20 mouse cellular contexts compared by ENCODE assay signal in the genomic region with DNA sequence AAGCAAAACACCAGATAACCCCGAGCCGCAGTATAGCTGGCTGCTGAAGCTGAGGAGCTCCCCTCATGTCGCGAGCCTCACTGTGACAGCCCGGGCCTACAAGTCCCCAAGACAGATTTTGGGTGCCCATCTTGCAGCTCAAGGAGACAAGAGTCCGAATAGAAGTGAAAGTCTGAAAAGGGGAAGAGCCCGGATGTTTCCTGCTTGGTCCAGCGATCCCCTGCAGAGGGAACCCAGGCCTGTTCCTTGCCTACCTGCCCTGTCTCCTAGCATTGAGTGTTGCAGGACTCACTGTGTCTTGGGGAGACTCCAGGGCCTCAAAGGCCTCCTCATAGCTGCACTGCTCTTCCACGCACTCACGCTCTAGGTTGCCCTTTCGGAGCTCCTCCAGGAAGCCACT. TPM values are rescaled to one million over a fixed set of nuclear protein-coding genes. Genes with fewer than 3 reads are reported as not detected.
DNase-seq lines count a peak whose midpoint lies in the region; ATAC-seq lines count a peak whose summit lies in the region.
"Had no signal": no experiment of that assay in that cellular context is flagged by ENCODE, and none has a peak within 500 bp of the region (broad histone marks: within the 10 kb centered on the region; RNA-seq: fewer than 3 reads in every experiment).

No protein-coding gene starts in this region.

- peak overlapping the region; percentile 47 for H3K4me3 ChIP-seq in liver, embryonic 15.5 days (replicated peaks)
- H3K4me3 ChIP-seq in intestine, embryonic 16.5 days (ENCODE audit: low read length): no peak overlapping the region
- H3K4me3 ChIP-seq: embryonic facial prominence, embryonic 15.5 days; heart, embryonic 12.5 days; stomach, embryonic 15.5 days had no signal

- H3K36me3 ChIP-seq in liver, embryonic 15.5 days (replicated peaks): peaks cover 4% of the 10 kb centered on the region; the same call in 1 of the 2 replicates
- H3K36me3 ChIP-seq in intestine, embryonic 16.5 days (ENCODE audit: control insufficient read depth, insufficient read depth, low read length): no peaks in the 10 kb centered on the region
- H3K36me3 ChIP-seq: embryonic facial prominence, embryonic 15.5 days; heart, embryonic 12.5 days; stomach, embryonic 15.5 days had no signal

- DNase-seq in heart, adult 11 months: peak; percentile 86
- no peak for DNase-seq in heart, postnatal 14 days
- peak; percentile 29 for DNase-seq in thymus, postnatal 4 days
- DNase-seq in thymus, adult 18-20 months: no peak
- no peak for DNase-seq in left cerebral cortex, postnatal 10 days (ENCODE audit: extremely low spot score in 1 of 2, low spot score in 2 of 2)
- DNase-seq in cerebellum, adult 11-12 months: no peak
- DNase-seq: gastrocnemius, postnatal 25 days; kidney, adult 9 months; kidney, postnatal 4 days; lung, adult 18-20 months; lung, postnatal 4 days; midbrain, embryonic 14.5 days; right cerebral cortex, adult 18-20 months; spleen, adult 18-20 months had no signal

- H3K27me3 ChIP-seq in liver, embryonic 15.5 days: no peaks in the 10 kb centered on the region
- no peaks in the 10 kb centered on the region for H3K27me3 ChIP-seq in intestine, embryonic 16.5 days (replicated peaks; ENCODE audit: control insufficient read depth, insufficient read depth, low read length)
- H3K27me3 ChIP-seq: embryonic facial prominence, embryonic 15.5 days; heart, embryonic 12.5 days; stomach, embryonic 15.5 days had no signal

- peak overlapping the region; percentile 46 for H3K9ac ChIP-seq in liver, embryonic 15.5 days
- H3K9ac ChIP-seq in intestine, embryonic 16.5 days (ENCODE audit: low read depth, low read length): no peak overlapping the region
- H3K9ac ChIP-seq: embryonic facial prominence, embryonic 15.5 days; heart, embryonic 12.5 days; stomach, embryonic 15.5 days had no signal

- H3K27ac ChIP-seq in liver, embryonic 15.5 days (replicated peaks): peak overlapping the region; percentile 78
- H3K27ac ChIP-seq in intestine, embryonic 16.5 days (ENCODE audit: low read length): no peak overlapping the region
- H3K27ac ChIP-seq: embryonic facial prominence, embryonic 15.5 days had no signal

- intact Hi-C loops in heart, postnatal 14 days (cut with DNase I): no loop called here
- intact Hi-C loops in left cerebral cortex, postnatal 10 days (cut with DNase I): no loop called here

- 54% methylated on average over 11 of the region's 11 CpGs for WGBS in liver, embryonic 15.5 days (ENCODE audit: insufficient replicate concordance)
- 82% methylated on average over 11 of the region's 11 CpGs for WGBS in intestine, embryonic 16.5 days

- peak overlapping the region; percentile 57 for H3K4me2 ChIP-seq in liver, embryonic 15.5 days
- H3K4me2 ChIP-seq in intestine, embryonic 16.5 days (ENCODE audit: low read depth, low read length): no peak overlapping the region
- H3K4me2 ChIP-seq: embryonic facial prominence, embryonic 15.5 days; heart, embryonic 12.5 days; stomach, embryonic 15.5 days had no signal

- peaks cover 44% of the 10 kb centered on the region for H3K4me1 ChIP-seq in liver, embryonic 15.5 days (replicated peaks)
- H3K4me1 ChIP-seq in intestine, embryonic 16.5 days (ENCODE audit: control insufficient read depth, insufficient read depth, low read length): 0 out of 2 replicates have a peak, but pooled peaks cover 3% of the 10 kb centered on the region
- H3K4me1 ChIP-seq: embryonic facial prominence, embryonic 15.5 days; stomach, embryonic 15.5 days had no signal

- no peaks in the 10 kb centered on the region for H3K9me3 ChIP-seq in liver, embryonic 15.5 days (replicated peaks)
- H3K9me3 ChIP-seq in intestine, embryonic 16.5 days (ENCODE audit: control insufficient read depth, low read length): no peaks in the 10 kb centered on the region
- H3K9me3 ChIP-seq: embryonic facial prominence, embryonic 15.5 days; heart, embryonic 12.5 days; stomach, embryonic 15.5 days had no signal

- ATAC-seq in liver, embryonic 15.5 days (ENCODE audit: insufficient read depth): no peak
- no peak for ATAC-seq in intestine, embryonic 16.5 days
- ATAC-seq: forebrain, embryonic 14.5 days had no signal

RNA-seq across cellular contexts. Expression of gene F2, which starts 0.7 kb away (rescaled TPM):
- under 1 TPM in 1 of 2 experiments, not detected in 1; 0.12 TPM for total RNA-seq in heart, postnatal 14 days (2021)
- polyA plus RNA-seq in liver, embryonic 15.5 days (2015; fragmentation: Nextera tagmentation; extraction: Ambion mirVana): 365 and 498 TPM in 2 replicates
- total RNA-seq in left cerebral cortex, postnatal 10 days (2021): under 1 TPM; 0.14 to 0.19 TPM
- polyA plus RNA-seq in intestine, embryonic 16.5 days (2015; fragmentation: Nextera tagmentation; extraction: Ambion mirVana): 3.7 and 8.7 TPM in 2 replicates

RNA-seq across cellular contexts. Expression of gene Zfp408, which starts 14.1 kb away (rescaled TPM):
- 1 to 10 TPM; 5.4 to 5.8 TPM for total RNA-seq in heart, postnatal 14 days (2021)
- polyA plus RNA-seq in liver, embryonic 15.5 days (2015; fragmentation: Nextera tagmentation; extraction: Ambion mirVana): 2.8 and 2.9 TPM in 2 replicates
- 10 to 100 TPM; 16.7 to 17.6 TPM for total RNA-seq in left cerebral cortex, postnatal 10 days (2021)
- 7.9 and 9.2 TPM in 2 replicates for polyA plus RNA-seq in intestine, embryonic 16.5 days (2015; fragmentation: Nextera tagmentation; extraction: Ambion mirVana)

RNA-seq across cellular contexts. Expression of gene Arhgap1, which starts 14.2 kb away (rescaled TPM):
- total RNA-seq in heart, postnatal 14 days (2021): 10 to 100 TPM; 33.2 to 36.0 TPM
- 42.5 and 43.7 TPM in 2 replicates for polyA plus RNA-seq in liver, embryonic 15.5 days (2015; fragmentation: Nextera tagmentation; extraction: Ambion mirVana)
- 10 to 100 TPM; 80.2 to 81.5 TPM for total RNA-seq in left cerebral cortex, postnatal 10 days (2021)
- 157 and 173 TPM in 2 replicates for polyA plus RNA-seq in intestine, embryonic 16.5 days (2015; fragmentation: Nextera tagmentation; extraction: Ambion mirVana)

Comparison
In these comparisons a context has a peak if more than half of its experiments do, and no peak if none do; other contexts are left out.
1. DNase-seq: peak in heart, adult 11 months (single experiment) and thymus, postnatal 4 days (single experiment); none in heart, postnatal 14 days (0 of 2), thymus, adult 18-20 months (0 of 2), left cerebral cortex, postnatal 10 days (0 of 2) and cerebellum, adult 11-12 months (single experiment).